Mouse (Mus musculus) ES-E14 (cell line): Measurements from ENCODE around the gene Eps8l2.

Source experiments
- CHD2 ChIP-seq: IDR thresholded peaks from 2 replicates; pipeline ENCODE4 v1.6.1; 2014; ENCODE audit warnings: mild to moderate bottlenecking, low read depth, low read length, inconsistent platforms
- MAFK ChIP-seq: IDR thresholded peaks from 2 replicates; pipeline ENCODE4 v1.6.1; 2014; ENCODE audit warnings: mild to moderate bottlenecking, low read depth, low read length, inconsistent platforms; ENCODE audit not compliant: insufficient read depth
- ZC3H11A ChIP-seq: IDR thresholded peaks from 2 replicates; pipeline ENCODE4 v1.6.1; 2012; ENCODE audit warnings: low read depth, mild to moderate bottlenecking, inconsistent platforms, low read length, borderline replicate concordance
- ZNF384 ChIP-seq: IDR thresholded peaks from 2 replicates; pipeline ENCODE4 v1.6.1; 2012; ENCODE audit warnings: low read depth, low read length, inconsistent platforms

- TF ChIP-seq MAFK = no peak
- no peak for TF ChIP-seq CHD2
- no peak for TF ChIP-seq ZC3H11A
- TF ChIP-seq ZNF384 = no peak
Observed at GRCm38 (mm10) chr7:141367358-141367757, 28.7 kb downstream of the Eps8l2 start.
